Mouse (Mus musculus): ENCODE data around the gene Vapa.

GRCm38 (mm10) chr17:65594687-65595086 lies 18.7 kb downstream of the Vapa start:
- TF ChIP-seq CTCF (IDR thresholded peaks at IDR 0.05; ENCODE audit: control insufficient read depth, insufficient read depth, low read length) (no peak), POLR2A (IDR thresholded peaks at IDR 0.05; ENCODE audit: borderline replicate concordance, control insufficient read depth, low read depth, low read length) (no peak)

All from bone marrow, adult 2 months (tissue).